Mouse (Mus musculus) layer of hippocampus, postnatal 25 days (tissue): Measurements from ENCODE around the gene Usp36. TPM values are rescaled to one million over a fixed set of nuclear protein-coding genes. Genes with fewer than 3 reads are reported as not detected.

Experiments used
- DNase-seq, 2 experiments: peaks; one replicate each; pipeline ENCODE4 v3.0.0; 2022; ENCODE audit warnings: mixed read lengths in 2 of 2, low spot score in 1 of 2; ENCODE audit errors: extremely low spot score in 1 of 2
- total RNA-seq, 2 experiments: library from RNA; stranded (reverse); gene quantifications; 2 replicates each; pipeline ENCODE4 v1.2.3; 2021

Gene Usp36
- total RNA-seq, 2 experiments from 2014 or later, result 20.3 to 26.7 TPM

DNA sequence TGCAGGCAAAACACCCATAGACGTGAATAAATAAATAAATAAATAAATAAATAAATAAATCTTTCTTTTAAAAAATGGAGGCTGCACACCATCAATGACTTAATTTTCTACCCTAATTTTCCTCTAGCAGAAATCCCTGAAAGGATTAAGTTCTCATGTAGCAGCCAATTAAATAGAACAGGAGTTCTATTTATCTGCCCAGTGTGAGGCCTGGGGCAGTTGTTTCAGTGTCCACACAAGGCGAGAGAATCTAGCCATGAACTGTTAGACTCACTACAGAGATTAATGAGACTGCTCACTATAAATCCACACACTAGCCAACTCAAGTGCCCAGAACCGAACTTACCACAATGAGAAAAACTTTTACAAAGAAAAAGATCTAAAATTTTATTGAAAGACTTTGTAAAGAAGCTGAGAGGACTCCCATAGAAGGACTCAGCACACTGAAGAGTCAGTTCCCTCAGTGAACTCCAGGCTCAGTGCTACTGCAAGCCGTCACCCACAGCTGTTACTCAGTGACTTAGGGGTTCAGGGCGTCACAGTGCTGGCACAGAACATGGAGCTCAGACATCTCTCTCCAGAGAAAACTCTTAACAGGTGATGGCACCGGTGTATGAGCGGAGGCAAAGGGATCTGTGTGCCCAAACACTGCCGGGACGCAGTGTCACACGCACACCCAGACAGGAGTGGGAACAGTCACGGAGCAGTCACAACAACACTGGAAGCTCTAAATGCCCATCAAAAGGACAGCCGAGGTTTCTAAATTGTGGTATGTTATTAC, 64.8 kb downstream of the Usp36 start:
- no peak for DNase-seq

DNA sequence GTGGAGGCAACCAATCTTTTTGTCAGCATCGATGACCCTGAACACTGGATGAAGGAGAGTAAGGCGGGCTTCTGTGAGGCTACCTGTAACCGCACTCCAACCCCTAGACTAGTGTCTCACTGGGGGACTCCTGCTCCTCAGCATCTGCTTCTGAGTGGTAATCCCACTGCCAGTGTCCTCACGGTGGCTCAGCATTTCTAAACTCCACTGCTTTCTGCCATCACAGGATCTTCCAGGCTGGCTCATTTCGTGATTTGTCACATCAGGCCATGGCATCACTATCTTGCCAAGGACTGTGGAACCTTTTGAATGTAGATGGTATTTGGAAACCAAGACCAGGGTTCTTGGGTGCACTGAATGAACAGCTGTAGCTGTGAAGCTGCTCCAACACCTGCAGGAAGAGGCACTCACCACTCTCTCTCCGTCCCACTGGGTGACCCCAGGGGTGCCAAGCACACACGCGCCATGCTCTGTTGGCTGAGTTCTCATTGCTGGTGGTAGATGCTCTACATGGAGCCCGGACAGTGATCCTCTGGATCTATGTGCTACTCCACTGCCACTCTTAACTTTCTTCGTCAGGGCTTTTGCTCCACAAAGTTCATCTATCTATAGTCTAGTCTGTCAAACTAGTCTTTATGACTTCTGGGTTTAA, 66.5 kb downstream of the Usp36 start:
- no peak for DNase-seq

DNA sequence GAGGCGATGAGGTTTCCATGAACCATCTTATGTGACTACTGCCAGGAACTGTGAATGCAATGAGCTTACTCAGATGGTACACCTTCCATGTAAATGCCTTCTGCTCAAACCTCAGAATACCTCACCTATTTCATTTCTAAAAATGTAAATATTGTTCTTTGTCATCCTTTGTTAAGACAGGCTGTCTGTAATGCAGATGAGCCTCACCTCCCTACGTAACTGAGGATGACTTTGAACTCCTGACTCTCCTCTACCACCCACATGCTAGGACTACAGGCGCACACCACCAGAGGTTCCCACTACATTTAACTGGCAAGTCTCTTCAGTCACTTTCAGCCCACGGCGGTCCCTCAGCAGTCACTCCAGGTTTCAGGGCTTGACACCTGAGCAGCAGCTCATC, 67.1 kb downstream of the Usp36 start:
- DNase-seq, result no peak

DNA sequence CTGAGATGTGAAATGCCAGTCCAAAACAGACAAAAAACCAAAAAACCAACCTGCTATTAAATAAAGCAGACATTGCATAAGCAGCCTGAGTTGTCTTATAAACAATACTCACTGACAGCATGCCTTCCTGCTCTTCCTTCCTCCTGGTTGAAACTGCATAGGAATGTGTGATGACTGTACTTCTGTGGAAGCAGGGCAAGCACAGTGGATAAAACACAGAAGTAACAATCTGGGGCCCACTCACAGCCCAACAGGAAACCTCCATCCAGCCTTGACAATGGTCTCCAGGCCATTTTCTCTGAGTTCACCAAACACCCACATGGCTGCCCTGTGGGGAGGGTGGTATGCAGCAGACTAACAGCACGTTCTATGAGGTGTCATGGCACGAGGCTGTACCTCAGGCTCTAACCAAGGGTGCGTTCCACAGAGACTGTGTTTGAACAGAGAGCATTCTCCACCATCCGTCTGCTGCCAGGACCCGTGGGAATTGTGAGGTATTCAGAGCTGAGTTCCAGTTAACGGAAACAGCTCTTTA, 67.6 kb downstream of the Usp36 start:
- no peak for DNase-seq

DNA sequence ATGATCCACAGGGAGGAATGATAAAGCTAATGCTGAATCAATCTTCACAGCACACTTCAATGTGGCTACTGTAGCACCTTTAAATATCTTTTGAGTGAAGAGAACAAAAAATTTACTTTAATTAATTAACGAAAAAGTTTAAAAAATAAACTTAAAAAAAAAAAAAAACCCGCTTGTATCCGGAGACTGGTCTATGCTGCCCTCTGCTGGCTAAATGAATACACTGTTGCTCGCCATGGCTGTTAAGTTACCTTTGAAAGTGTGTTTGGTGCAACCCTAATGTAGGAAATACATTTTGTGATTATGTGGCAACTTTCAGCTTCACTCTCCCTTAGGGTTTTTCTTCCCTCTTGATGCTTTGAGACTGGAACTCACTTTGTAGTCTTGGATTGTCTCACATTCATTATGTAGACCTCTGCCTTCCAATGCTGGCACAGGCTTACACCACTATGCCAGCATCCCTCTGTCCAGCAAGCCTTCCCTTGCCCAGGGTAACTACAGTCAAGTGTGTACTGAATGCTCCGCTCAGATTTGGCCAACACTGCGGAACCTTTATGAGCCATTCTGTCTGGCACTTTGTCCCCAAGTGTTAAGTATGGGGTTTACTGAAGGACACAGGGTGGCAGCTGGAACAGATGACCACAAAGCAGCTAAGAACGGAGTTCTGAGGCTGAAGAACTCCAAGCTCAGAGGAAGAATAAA, 69.3 kb downstream of the Usp36 start:
- peak in 1 of 2 experiments; percentile 67 for DNase-seq

DNA sequence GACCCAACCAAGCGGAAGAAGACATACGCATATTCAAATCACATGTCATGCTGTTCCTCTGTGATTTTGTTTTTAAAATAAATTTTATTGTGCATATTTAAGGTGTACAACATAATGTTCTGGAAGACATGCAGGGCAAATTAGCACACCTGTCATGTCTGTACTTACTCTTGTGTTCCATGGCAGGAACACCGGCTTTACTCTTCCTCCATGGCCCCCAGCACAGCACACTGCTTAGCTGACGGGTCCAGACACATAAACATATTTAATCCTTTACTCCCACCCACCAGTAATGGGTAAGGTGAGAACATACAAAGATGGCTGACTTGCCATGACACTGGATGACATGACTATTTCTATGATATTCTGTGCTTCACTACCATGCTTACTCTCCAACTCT, 71.0 kb downstream of the Usp36 start:
- DNase-seq, result no peak

DNA sequence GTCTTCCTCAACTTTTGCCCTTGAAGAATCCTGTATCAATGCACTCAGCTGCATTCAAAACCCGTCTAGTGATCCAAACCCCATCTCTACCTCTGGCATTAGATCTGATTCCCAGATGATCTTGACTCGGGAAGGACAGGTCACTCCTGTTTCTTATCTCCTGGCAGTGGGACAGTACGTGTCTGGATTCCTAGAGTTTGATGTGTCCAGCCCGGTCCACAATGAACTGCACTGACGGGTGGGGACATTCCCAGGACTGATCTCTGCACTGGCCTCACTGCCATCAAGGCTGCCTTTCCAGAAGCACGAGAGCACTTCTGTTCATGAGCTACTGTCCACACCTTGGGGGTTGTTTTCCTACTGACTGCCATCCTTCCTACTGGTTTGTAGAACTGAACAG, 73.6 kb downstream of the Usp36 start:
- DNase-seq, result no peak

DNA sequence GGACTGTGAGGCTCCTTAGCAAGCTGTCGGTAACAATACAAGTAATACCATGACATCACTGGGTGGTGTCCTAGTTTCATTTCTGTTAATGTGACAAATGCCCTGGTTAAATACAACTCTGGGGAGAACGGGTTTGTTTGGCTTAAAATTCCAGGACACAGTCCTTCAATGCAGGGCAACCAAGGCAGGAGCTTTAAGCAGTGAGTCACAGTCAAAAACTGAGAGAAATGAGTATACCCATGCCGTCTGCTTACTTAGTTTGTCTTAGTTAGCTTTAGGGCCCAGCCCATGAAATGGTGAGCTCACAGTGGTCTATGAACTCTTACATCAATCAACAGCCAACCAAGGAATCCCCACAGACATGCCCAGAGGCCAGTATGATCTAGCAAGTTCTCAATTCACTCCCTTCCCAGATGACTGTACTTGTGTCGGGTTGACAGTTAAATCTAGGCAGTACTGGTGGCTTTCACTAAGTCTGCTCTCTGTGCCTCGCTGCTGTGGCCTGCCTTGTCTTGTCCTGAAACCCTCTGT, 74.1 kb downstream of the Usp36 start:
- DNase-seq, result no peak

DNA sequence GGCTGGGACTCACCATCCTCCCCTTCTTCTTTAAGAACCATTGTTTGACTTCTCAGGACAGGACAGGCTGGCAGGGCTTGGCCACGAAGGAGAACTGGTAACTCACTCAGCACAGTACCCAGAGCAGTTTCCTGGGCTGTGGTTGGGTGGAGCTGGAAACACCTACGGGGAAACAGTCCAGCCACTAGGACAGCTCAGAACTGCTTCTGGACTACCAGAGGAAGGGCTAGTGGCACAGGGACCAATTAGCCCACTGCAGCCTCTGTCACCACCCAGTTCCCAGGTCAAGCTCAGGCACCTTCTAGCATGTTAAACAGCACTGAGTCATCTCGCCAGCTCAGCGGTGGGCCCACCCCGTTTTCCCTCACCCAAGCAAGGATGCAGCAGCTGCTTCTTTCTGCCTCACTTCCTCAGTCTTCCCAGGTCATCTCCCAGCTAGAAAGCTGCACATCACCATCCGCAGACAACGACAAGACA, 77.4 kb downstream of the Usp36 start:
- DNase-seq, result no peak

DNA sequence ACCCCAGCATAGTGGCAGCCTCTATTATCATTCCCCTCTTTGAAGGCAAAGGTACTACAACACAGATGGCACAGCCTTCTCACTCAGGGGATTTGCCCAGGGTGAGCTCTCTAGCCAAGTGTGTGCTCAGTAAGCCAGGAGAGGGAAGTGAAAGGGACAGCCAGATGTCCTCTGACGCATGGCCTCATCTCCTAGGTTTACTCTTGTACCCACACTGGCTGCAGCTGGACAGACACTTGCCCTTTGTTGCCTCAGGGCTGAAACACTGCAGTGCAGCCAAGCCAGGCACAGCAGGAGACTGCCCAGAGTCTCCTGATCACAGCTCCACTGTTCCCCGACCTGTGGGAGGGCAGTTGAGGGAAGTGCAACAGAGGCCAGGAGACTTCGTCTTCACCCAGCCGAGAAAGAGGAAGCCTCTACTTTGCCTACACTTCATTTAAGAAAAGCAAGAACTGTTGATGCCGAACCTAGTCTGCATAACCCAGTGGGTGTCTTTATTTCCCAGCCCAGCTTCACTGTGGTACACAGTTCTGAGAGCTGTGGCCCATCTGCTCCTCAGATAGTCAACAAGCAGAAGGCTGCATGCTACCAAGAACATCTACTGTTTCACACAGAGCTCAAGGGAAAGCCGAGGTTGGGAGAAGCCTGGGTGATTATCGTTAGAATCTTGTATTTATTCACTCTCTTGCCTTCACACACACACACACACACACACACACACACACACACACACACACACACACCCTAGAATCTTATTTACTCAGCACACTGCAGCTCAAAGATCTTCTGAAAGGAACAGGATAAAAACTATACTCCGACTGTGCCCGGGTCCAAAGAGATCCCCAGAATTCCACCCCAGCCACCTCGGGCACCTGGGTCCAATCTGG, 78.1 kb downstream of the Usp36 start:
- DNase-seq, result peak in 1 of 2 experiments; percentile 41

DNA sequence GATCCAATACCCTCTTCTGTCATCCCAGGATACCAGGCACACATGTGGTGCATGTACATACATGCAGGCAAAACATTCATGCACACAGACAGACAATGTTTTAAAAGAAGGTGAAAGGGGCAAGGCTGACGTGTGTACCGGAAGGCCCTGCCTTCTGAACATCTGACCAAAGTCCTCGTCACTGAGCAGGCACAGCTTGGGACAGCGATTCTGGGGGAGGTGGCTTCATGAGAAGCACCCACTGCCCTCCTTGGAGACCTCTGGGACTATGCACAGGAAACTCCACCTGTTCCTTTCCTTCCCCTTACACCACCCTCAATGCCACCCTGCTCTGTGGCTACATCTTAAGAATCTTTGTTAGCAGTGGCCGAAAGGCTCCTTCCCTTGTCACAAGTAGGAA, 79.1 kb downstream of the Usp36 start:
- no peak for DNase-seq

DNA sequence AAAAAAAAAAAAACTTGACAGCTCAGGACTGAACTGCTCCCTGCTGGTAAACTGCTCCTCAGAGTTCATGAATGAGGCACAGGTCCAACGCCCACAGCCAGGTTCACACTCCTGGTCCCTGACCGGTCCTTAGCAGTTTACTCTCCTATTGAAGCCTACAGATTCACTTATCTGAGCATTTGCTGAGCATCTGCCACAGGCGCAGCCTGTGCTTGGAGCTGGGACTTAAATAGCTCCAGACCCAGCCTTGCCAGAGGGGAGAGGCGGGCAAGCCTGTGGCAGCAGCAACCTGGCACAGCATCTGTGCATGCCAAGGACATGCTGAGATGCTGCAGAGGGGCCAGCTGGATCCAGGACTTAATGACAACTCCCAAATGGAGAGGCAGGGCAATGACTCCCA, 79.9 kb downstream of the Usp36 start:
- DNase-seq, result no peak

Other genes with a start within 250 kb of the Usp36 start
- under 1 TPM in 1 of 2 experiments, not detected in 1; 0.49 TPM for gene Dnah17, start 159.6 kb downstream of the Usp36 start, total RNA-seq
- 10 to 100 TPM; 96.3 to 99.2 TPM for gene Cyth1, start 41.7 kb downstream of the Usp36 start, total RNA-seq
- under 1 TPM; 0.57 to 0.99 TPM for gene Cep295nl, start 52.3 kb upstream of the Usp36 start, total RNA-seq
- 100 to 1,000 TPM; 183 to 222 TPM for gene Timp2, start 65.5 kb upstream of the Usp36 start, total RNA-seq
- gene Lgals3bp, start 111.8 kb upstream of the Usp36 start, total RNA-seq, result 10 to 100 TPM; 13.5 to 14.2 TPM
- gene Cant1, start 128.8 kb upstream of the Usp36 start, total RNA-seq, result 10 to 100 TPM; 38.7 to 39.0 TPM
- gene C1qtnf1, start 138.0 kb upstream of the Usp36 start, total RNA-seq, result 1 to 10 TPM; 2.7 to 3.2 TPM
- 10 to 100 TPM; 12.3 to 14.1 TPM for gene Engase, start 186.6 kb upstream of the Usp36 start, total RNA-seq